Mouse (Mus musculus): ENCODE data around the gene Rnps1.

Gene Rnps1

DNA sequence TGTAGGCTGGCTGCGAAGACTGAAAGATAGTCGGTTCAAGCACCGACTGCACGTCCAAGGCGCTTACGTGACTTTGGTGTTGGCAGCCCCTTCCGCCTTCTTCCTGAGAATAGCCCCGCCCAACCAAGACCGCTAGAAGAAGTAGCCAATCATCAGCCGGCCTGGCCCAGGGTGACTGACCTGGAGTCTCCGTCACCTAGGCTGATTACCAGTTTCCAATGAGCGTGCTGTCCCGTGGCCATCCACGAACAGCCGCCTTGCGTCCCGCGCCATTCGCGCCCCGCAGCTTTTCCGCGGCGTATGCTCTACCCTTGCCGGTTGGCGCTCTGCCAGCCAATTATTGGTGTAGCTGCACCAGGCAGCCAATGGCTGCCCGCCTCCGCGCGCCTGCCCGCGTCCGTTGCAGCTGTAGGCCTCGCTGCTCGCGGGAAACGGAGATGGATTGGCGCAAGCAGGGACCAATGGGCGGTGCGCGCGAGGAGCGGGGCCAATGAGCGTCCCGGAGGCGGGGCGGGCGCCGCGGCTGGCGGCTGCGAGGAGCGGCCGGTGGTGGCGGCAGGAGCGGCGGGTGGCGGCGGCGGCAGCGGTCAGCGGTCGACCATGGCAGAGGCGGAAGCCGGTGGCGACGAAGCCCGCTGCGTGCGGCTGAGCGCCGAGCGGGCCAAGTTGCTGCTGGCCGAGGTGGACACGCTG, 55.7 kb downstream of the Rnps1 start, which contains the start of the genes E4f1 and Pgp:
TSS of gene E4f1 (minus strand) at position 404 of the 693 bp plus-strand sequence.
TSS of gene Pgp (plus strand) at position 483 of the 693 bp plus-strand sequence.
- DNase-seq (ENCODE audit: low spot score): peak; percentile 98

DNA sequence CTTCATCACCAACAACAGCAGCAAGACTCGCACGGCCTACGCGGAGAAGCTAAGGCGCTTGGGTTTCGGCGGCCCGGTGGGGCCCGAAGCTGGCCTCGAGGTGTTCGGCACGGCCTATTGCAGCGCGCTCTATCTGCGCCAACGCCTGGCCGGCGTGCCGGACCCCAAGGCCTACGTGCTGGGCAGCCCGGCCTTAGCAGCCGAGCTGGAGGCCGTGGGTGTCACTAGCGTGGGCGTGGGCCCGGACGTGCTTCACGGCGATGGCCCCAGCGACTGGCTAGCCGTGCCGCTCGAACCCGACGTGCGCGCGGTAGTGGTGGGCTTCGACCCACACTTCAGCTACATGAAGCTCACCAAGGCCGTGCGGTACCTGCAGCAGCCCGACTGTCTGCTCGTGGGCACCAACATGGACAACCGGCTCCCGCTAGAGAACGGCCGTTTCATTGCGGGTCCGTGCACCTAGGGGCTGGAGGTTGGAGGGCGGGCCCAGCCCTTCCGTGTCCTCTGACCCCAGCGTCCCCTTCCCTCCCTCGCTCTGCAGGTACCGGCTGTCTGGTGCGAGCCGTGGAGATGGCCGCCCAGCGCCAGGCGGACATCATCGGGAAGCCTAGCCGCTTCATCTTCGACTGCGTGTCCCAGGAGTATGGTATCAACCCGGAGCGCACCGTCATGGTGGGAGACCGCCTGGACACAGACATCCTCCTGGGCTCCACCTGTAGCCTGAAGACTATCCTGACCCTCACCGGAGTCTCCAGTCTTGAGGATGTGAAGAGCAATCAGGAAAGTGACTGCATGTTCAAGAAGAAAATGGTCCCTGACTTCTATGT, 56.5 kb downstream of the Rnps1 start:
- peak; percentile 51 for DNase-seq (ENCODE audit: low spot score)

GRCm38 (mm10) chr17:24472512-24472911, 58.1 kb downstream of the Rnps1 start:
- peak; percentile 62 for DNase-seq (ENCODE audit: low spot score)

DNA sequence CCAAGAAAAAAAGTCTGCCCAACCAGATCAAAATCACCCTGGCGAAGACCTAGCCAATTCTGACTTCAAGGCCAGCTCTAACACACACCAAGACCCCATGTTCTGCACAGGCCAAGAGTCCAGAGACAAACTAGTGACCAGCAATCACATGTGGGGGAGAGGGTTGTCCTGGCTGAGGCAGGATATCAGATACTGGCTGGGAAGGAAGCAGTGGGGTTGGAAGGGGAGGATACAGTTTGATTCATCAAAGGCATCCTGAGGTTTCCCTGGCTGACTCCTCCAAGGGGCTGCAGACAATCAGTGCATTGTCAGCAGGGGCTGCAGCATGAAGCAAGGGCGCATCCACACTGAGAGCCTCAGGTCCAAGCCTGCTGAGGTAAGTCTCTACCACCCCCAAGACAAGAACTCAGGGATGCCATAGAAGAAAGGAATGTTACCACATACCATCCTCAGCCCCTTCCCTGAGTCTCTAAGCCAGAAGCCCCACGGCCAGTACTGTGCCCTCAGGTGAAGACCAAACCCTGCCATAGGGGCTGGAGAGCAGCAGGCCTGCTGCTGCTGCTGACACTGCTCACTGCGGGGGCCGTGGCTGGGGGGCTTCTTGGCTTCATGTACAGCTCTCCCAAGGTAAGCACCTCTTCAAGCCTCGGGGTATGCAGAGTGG, 59.4 kb downstream of the Rnps1 start, which contains the start of gene Bricd5:
TSS of gene Bricd5 (plus strand) at position 273 of the 664 bp plus-strand sequence.
- no peak for DNase-seq (ENCODE audit: low spot score)

DNA sequence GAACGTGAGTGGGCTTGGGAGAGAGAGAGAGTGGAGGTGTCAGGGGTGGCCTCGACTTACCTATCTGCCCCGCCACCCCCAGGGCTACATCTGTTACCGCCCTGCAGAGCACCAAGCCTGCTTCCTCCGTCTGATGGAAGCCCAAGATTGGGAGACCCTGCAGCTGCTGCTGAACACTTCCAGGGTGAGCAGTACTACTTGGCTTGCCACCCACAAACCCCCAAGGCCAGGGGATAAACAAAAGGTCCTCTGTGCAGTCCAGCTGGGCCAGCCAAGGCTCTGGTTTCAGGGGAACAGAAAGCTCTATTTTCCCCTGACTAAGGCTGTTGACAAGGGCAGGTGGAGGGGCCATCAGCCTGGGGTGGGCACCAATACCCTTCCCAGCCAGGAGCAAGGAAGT, 60.2 kb downstream of the Rnps1 start:
- DNase-seq (ENCODE audit: low spot score): no peak

Measured in ovary, postnatal 36 days (tissue).